Mouse (Mus musculus) embryonic facial prominence, embryonic 13.5 days (tissue): Measurements from ENCODE around the gene Rpusd3. TPM values are rescaled to one million over a fixed set of nuclear protein-coding genes. Genes with fewer than 3 reads are reported as not detected.
A peak's percentile ranks its signal among the peaks of the same experiment; 100 is the strongest.

Source experiments
- ATAC-seq: fragments of 200-750 bp; cut with Nextera tagmentation; 2 replicates; pipeline ENCODE4 v1.8.0; 2017; ENCODE audit warnings: low read depth; ENCODE audit not compliant: insufficient number of reproducible peaks, insufficient read depth, low FRiP score, low TSS enrichment
- H3K27ac ChIP-seq: fragments of 300-500 bp; sonication (generic); 2 replicates; pipeline ENCODE4 v1.5.1; 2015; ENCODE audit warnings: moderate library complexity, mild to moderate bottlenecking, inconsistent platforms
- H3K27me3 ChIP-seq: fragments of 300-500 bp; sonication (generic); 2 replicates; pipeline ENCODE4 v1.6.1; 2015; ENCODE audit warnings: mild to moderate bottlenecking, inconsistent platforms
- H3K36me3 ChIP-seq: fragments of 300-500 bp; sonication (generic); 2 replicates; pipeline ENCODE4 v1.6.1; 2015; ENCODE audit warnings: mild to moderate bottlenecking, inconsistent platforms
- H3K4me1 ChIP-seq: fragments of 300-500 bp; sonication (generic); 2 replicates; pipeline ENCODE4 v1.6.1; 2015; ENCODE audit warnings: inconsistent platforms
- H3K4me2 ChIP-seq: fragments of 300-500 bp; sonication (generic); 2 replicates; pipeline ENCODE4 v1.6.1; 2015; ENCODE audit warnings: moderate library complexity, mild to moderate bottlenecking, inconsistent platforms
- H3K4me3 ChIP-seq: fragments of 300-500 bp; sonication (generic); 2 replicates; pipeline ENCODE4 v1.5.1; 2015; ENCODE audit warnings: mild to moderate bottlenecking, inconsistent platforms
- H3K9ac ChIP-seq: fragments of 300-500 bp; sonication (generic); 2 replicates; pipeline ENCODE4 v1.6.1; 2015; ENCODE audit warnings: mild to moderate bottlenecking, inconsistent platforms
- H3K9me3 ChIP-seq: fragments of 300-500 bp; sonication (generic); 2 replicates; pipeline ENCODE4 v1.6.1; 2016; ENCODE audit warnings: inconsistent platforms
- WGBS: fragments of 180-500 bp; shearing (Covaris S2); methylation state at CpG from one replicate; pipeline ENCODE4 v1.1.7; 2015; ENCODE audit warnings: mixed read lengths; 5-methylcytosine and 5-hydroxymethylcytosine counted together
- polyA plus RNA-seq: library from polyadenylated mRNA; unstranded; fragments of >200 nt; fragmentation: Nextera tagmentation; extraction: Ambion mirVana; gene quantifications from 2 replicates; pipeline ENCODE4 v1.2.1, GENCODE M21; 2015

Gene Rpusd3
- polyA plus RNA-seq = 25.3 and 32.1 TPM in 2 replicates

DNA sequence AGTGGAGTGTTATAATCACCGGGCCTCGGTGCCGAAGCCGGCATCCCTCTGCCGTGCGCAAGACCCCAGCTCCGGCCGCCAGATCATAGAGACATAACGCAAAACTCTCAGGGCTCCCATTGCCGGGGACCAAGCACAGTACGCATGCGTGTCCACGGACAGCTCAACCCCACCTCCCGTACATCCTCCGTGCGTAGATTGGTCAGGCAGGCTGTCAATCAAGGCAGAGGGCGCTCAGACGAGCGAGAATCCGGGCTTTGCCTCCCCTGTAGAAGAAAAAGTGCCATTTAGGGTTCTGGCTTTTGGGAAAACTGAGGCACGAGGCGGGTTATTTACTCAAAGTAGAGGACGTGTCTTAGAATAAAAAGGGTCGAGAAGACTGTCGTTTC, at the start of gene Rpusd3:
Gene Rpusd3 (minus strand): TSS at position 142 of the 389 bp plus-strand sequence.
- Histone ChIP-seq H3K27ac (peak within 1 kb of the TSS; percentile 58; the same call in 1 of the 2 replicates), H3K4me1 (peaks cover 17% of the 10 kb centered on the region), H3K9ac (peak within 1 kb of the TSS; percentile 82), H3K27me3 (no peaks in the 10 kb centered on the region), H3K36me3 (peaks cover 26% of the 10 kb centered on the region), H3K4me3 (peak within 1 kb of the TSS; percentile 59), H3K9me3 (no peaks in the 10 kb centered on the region), H3K4me2 (peak within 1 kb of the TSS; percentile 95)
- under 1% methylated on average over 25 of the region's 25 CpGs for WGBS
- ATAC-seq = peak; percentile 95

DNA sequence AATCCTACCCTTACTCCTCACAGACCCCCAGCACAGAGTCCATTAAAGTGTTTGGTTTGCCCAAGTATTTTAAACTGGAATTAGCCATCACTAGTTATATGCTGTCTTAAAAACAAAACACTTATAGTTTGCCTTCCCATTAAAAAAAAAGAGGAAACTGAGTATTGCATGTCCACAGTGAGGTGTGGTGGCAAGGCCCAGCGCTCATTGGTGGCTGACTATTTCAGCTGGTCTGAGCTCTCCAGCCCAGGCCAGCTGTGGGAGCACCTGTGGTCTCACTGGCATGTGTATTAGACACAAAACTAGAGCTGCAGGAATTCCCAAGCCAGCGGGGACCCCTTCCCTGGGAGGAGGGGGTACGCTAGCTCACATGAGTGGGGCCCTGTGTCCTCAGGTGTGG, 49.4 kb upstream of the Rpusd3 start:
- no peak for ATAC-seq
- no peaks in the 10 kb centered on the region for H3K36me3 ChIP-seq
- peak overlapping the region; percentile 75 for H3K4me2 ChIP-seq
- peaks cover 52% of the 10 kb centered on the region for H3K27me3 ChIP-seq
- peaks cover 25% of the 10 kb centered on the region for H3K4me1 ChIP-seq
- peak overlapping the region; percentile 36; the same call in 1 of the 2 replicates for H3K9ac ChIP-seq
- 65% methylated on average over 3 of the region's 3 CpGs for WGBS
- no peak overlapping the region for H3K27ac ChIP-seq
- no peaks in the 10 kb centered on the region for H3K9me3 ChIP-seq
- H3K4me3 ChIP-seq = no peak overlapping the region

DNA sequence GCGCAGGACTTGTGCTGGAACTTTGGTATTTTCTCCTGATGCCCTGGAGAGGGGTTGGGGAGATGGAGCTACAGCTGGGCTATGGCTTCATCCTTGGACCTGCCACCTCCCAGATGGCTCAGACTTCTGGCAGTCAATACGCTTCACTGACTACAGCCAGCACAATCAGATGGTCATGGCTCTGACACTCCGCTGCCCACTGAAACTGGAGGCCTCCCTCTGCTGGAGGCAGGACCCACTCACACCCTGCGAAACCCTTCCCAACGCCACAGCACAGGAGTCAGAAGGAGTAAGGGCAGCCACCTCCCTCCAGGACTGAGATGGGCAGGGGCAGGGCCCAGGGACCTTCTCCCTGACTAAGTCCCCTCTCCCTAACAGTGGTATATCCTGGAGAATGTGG, 46.5 kb upstream of the Rpusd3 start:
- Histone ChIP-seq H3K27me3 (peaks cover 31% of the 10 kb centered on the region), H3K27ac (no peak overlapping the region), H3K4me1 (peaks cover 15% of the 10 kb centered on the region), H3K4me3 (no peak overlapping the region), H3K9me3 (no peaks in the 10 kb centered on the region), H3K9ac (no peak overlapping the region), H3K4me2 (no peak overlapping the region), H3K36me3 (no peaks in the 10 kb centered on the region)
- no peak for ATAC-seq
- WGBS = 57% methylated on average over 5 of the region's 5 CpGs

DNA sequence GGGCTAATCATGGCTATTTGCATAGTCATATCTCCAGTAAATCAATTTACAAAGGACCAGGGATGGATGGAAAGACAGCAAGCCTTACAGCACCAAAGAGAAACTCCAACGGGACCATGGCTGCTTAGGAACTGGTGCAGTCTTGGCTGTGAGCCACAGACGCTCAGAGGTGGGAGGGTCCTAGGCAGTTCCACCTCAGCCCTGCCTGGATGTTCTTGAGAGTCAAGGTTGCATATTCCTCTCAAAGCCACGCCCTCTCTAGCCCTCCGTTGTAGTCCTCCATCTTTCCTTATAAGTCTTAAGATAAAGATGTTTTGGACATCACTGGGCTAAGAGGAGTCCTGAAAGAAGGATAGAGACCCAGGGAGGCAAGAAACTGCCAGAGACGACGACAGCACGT, 44.9 kb upstream of the Rpusd3 start:
- Histone ChIP-seq H3K36me3 (no peaks in the 10 kb centered on the region), H3K27me3 (peaks cover 15% of the 10 kb centered on the region), H3K4me3 (no peak overlapping the region), H3K9me3 (no peaks in the 10 kb centered on the region), H3K4me1 (peaks cover 5% of the 10 kb centered on the region; the same call in 1 of the 2 replicates), H3K9ac (no peak overlapping the region), H3K4me2 (no peak overlapping the region), H3K27ac (no peak overlapping the region)
- ATAC-seq = no peak
- 68% methylated on average over 7 of the region's 7 CpGs for WGBS

DNA sequence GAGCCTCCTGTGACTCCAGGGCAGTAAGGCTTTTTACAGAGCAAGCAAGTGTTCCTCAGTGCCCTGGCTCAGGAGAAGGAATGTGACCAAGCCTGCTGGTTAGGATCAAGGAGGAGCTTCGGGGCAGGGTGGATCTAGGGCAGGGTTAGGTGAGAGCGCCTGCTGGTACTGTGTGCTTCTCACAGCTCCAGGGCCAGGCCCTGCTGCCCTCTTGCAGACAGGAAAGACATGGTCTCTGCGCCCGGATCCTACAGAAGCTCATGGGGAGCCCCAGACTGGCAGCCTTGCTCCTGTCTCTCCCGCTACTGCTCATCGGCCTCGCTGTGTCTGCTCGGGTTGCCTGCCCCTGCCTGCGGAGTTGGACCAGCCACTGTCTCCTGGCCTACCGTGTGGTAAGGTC, 39.5 kb upstream of the Rpusd3 start:
- Histone ChIP-seq H3K9ac (peak overlapping the region; percentile 52; the same call in 1 of the 2 replicates), H3K4me3 (peak overlapping the region; percentile 10; the same call in 1 of the 2 replicates), H3K27me3 (no peaks in the 10 kb centered on the region), H3K4me2 (peak overlapping the region; percentile 39), H3K4me1 (no peaks in the 10 kb centered on the region), H3K36me3 (no peaks in the 10 kb centered on the region), H3K27ac (no peak overlapping the region), H3K9me3 (no peaks in the 10 kb centered on the region)
- peak; percentile 82 for ATAC-seq
- 62% methylated on average over 10 of the region's 10 CpGs for WGBS

DNA sequence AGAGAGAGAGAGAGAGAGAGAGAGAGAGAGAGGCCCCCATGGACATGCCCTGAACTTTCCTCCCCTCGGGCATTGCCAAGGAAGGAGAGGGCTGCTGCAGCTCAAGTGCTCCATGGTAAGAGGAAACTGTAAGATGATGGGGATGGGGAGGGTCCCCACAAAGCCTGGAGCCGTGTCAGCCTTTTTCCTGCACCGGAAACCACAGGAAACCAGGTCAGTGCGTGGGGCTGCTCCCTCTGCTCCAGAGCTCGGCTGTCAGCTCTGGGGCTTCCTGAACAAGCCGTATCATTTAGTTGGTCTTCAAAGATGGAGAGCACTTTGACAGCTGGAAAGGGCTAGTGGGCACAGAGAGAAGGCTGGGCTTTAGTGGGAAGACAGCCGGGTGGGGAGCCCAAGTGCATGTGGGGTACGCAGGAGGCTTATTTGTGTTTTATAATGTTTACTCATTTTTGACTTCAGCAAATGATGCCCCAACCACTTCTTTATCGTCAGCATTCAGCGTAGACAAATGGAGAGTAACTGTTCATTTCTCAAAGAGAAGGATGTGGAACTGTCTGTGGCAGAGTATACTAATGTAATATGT, 38.9 kb upstream of the Rpusd3 start, which contains the start of gene Il17re:
Gene Il17re (plus strand): TSS at position 533 of the 583 bp plus-strand sequence.
- no peak for ATAC-seq
- no peaks in the 10 kb centered on the region for H3K36me3 ChIP-seq
- peak within 1 kb of the TSS; percentile 39 for H3K4me2 ChIP-seq
- H3K4me1 ChIP-seq = no peaks in the 10 kb centered on the region
- H3K9me3 ChIP-seq = no peaks in the 10 kb centered on the region
- H3K4me3 ChIP-seq = peak within 1 kb of the TSS; percentile 10; the same call in 1 of the 2 replicates
- H3K27me3 ChIP-seq = no peaks in the 10 kb centered on the region
- H3K27ac ChIP-seq = no peak within 1 kb of the TSS
- H3K9ac ChIP-seq = peak within 1 kb of the TSS; percentile 52; the same call in 1 of the 2 replicates
- WGBS = 48% methylated on average over 10 of the region's 10 CpGs

DNA sequence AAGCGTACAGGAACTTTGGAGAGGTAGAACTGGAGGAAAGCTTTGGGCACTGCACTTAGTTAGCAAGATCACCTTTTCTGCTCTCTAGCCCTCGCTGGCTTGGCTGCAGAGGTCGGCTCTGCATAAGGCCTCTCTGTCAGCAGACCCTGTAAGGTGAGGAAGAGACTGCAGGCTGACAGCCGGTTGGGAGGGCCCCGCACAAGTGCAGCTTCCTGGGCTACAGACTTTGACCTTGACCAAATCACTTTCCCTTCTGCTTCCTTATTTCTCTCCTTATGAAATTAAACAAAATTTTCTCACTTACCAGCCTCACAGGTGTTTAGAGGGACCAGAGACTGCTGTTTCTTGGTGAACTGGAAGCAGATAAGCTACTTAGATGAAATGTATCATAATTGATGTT, 35.9 kb upstream of the Rpusd3 start:
- no peaks in the 10 kb centered on the region for H3K36me3 ChIP-seq
- peaks cover 5% of the 10 kb centered on the region; the same call in 1 of the 2 replicates for H3K4me1 ChIP-seq
- H3K4me2 ChIP-seq = no peak overlapping the region
- H3K9me3 ChIP-seq = no peaks in the 10 kb centered on the region
- no peak overlapping the region for H3K27ac ChIP-seq
- WGBS = 60% methylated on average over 5 of the region's 5 CpGs
- H3K27me3 ChIP-seq = no peaks in the 10 kb centered on the region
- no peak for ATAC-seq
- no peak overlapping the region for H3K9ac ChIP-seq
- H3K4me3 ChIP-seq = no peak overlapping the region

DNA sequence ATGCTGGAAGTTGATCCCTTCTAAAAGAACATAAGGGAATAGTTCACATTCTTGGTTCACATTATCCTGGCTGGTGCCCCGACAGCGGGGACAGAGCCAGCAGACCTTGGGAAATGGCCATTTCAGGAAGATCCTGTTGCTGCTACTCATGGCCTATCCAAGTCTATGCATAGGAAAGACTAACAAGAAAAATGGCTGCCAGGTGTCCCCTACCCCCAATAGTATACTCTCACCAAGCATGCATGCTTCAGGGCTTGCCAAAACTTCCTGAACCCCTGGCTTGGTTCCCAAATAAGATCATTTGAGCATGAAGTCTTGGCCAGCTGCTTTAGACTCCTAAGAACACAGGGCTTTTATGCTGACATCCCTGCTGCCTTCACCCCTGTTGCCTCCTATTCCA, 32.7 kb upstream of the Rpusd3 start:
- peaks cover 24% of the 10 kb centered on the region for H3K36me3 ChIP-seq
- H3K9me3 ChIP-seq = no peaks in the 10 kb centered on the region
- H3K27ac ChIP-seq = no peak overlapping the region
- no peak overlapping the region for H3K4me2 ChIP-seq
- no peaks in the 10 kb centered on the region for H3K27me3 ChIP-seq
- ATAC-seq = no peak
- no peak overlapping the region for H3K9ac ChIP-seq
- no peak overlapping the region for H3K4me3 ChIP-seq
- peaks cover 5% of the 10 kb centered on the region; the same call in 1 of the 2 replicates for H3K4me1 ChIP-seq
- WGBS = 79% methylated on average over 2 of the region's 2 CpGs

DNA sequence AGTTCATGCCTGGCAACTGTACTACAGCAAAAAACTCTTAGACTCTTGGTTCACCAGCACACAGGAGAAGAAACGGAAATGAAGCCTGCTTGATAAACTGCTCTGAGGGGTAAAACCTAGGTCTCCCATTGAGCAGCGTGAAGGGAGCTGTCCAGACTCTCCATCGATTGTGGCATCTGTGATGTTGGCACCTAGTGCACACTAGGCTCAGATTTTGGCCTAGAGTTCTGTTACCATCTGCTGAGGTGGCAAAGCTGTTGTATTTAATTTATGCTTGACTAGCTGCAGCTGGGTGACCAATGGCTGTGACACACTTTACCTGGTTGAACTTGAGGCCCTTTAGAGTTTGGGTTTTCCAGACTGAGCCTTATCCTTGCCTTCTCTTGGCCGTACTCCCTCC, 28.5 kb upstream of the Rpusd3 start:
- Histone ChIP-seq H3K27ac (no peak overlapping the region), H3K9ac (no peak overlapping the region)
- WGBS = 94% methylated on average over 4 of the region's 4 CpGs

DNA sequence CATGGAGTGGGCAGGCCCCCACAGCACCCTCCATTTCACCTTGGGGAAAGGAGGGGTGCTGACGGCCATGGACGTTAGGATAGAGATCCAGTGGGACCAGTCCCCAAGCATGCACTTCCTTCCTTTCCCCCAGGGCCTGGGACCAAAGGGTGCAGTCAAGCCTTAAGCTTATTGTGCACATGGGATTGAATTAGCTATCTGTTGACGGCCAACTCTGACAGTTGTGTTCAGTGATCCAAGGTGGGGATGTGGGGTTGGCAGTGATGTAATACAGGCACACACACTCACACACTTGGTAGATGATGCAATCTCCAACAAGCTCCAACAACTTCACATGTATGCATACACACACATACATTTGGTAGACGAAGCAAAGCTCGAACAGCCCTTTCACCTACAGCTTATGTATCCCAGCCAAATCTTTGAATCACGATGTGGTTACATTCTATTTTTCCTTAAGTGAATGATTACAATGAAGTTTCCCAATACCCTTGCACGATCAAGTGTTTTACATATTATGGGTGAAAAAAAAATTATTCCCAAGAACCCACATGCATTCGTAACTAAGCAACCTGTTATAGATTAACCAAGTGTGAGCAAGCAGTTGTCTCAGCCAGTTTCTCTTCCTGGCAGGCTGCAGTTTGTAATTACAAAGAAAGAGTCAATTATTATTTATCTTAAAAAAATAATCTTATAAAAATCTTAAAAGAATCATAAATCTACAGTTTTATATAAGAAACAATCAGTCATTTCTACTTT, 25.2 kb upstream of the Rpusd3 start:
- 81% methylated on average over 8 of the region's 8 CpGs for WGBS
- H3K9me3 ChIP-seq = no peaks in the 10 kb centered on the region
- peaks cover 39% of the 10 kb centered on the region for H3K36me3 ChIP-seq
- H3K27ac ChIP-seq = no peak overlapping the region
- ATAC-seq = no peak
- H3K9ac ChIP-seq = no peak overlapping the region
- no peak overlapping the region for H3K4me2 ChIP-seq
- no peak overlapping the region for H3K4me3 ChIP-seq
- no peaks in the 10 kb centered on the region for H3K27me3 ChIP-seq
- peaks cover 15% of the 10 kb centered on the region for H3K4me1 ChIP-seq

More for the DNA sequence above, 28.5 kb upstream of the Rpusd3 start:
- no peak overlapping the region for H3K4me2 ChIP-seq
- no peak overlapping the region for H3K4me3 ChIP-seq
- H3K27me3 ChIP-seq = no peaks in the 10 kb centered on the region
- H3K36me3 ChIP-seq = peaks cover 39% of the 10 kb centered on the region
- ATAC-seq = no peak
- H3K9me3 ChIP-seq = no peaks in the 10 kb centered on the region
- H3K4me1 ChIP-seq = peaks cover 15% of the 10 kb centered on the region

DNA sequence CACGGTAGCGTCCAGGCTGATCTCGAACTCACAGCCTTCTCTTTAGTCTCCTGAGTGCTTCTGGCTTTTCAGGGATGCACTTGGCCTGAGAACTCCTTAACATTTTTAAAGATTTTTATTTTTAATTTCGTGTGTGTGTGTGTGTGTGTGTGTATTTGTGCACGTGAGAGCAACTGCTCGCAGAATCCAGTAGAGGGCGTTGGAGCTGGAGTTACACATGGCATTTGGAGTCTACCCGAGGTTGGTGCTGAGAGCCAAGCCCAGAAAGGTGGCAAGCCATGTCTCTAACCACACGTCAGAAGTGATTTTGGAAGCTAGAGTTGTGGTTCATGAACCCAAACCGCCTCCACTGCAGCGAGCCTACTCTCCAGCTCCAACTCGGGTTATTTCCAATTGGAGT, 24.0 kb upstream of the Rpusd3 start:
- peaks cover 28% of the 10 kb centered on the region for H3K36me3 ChIP-seq
- no peaks in the 10 kb centered on the region for H3K9me3 ChIP-seq
- peak overlapping the region; percentile 95 for H3K9ac ChIP-seq
- no peak for ATAC-seq
- peak overlapping the region; percentile 97 for H3K4me3 ChIP-seq
- peak overlapping the region; percentile 60 for H3K27ac ChIP-seq
- H3K4me2 ChIP-seq = peak overlapping the region; percentile 87
- 48% methylated on average over 12 of the region's 12 CpGs for WGBS
- H3K27me3 ChIP-seq = no peaks in the 10 kb centered on the region
- H3K4me1 ChIP-seq = peaks cover 15% of the 10 kb centered on the region
